Mouse (Mus musculus) lung, postnatal 0 days (tissue): ENCODE data around the gene Crtam. TPM values are rescaled to one million over a fixed set of nuclear protein-coding genes. Genes with fewer than 3 reads are reported as not detected.

ENCODE experiments used
- ATAC-seq: fragments of 200-750 bp; cut with Nextera tagmentation; 2 replicates; pipeline ENCODE4 v1.8.0; 2017; ENCODE audit warnings: moderate library complexity
- DNase-seq: peaks from one replicate; pipeline ENCODE4 v3.0.0-alpha.2; 2016; ENCODE audit warnings: low spot score
- H3K27ac ChIP-seq: fragments of 300-500 bp; sonication (generic); 2 replicates; pipeline ENCODE4 v1.5.1; 2014; ENCODE audit warnings: antibody characterized with exemption, mild to moderate bottlenecking, low read length, mixed read lengths
- H3K27me3 ChIP-seq: fragments of 300-500 bp; sonication (generic); replicated peaks from 2 replicates; pipeline ENCODE4 v1.6.1; 2014; ENCODE audit warnings: low read length, mixed read lengths; ENCODE audit not compliant: insufficient read depth
- H3K36me3 ChIP-seq: fragments of 300-500 bp; sonication (generic); 2 replicates; pipeline ENCODE4 v1.6.1; 2014; ENCODE audit warnings: low read length, mixed read lengths; ENCODE audit not compliant: insufficient read depth
- H3K4me1 ChIP-seq: fragments of 300-500 bp; sonication (generic); 2 replicates; pipeline ENCODE4 v1.6.1; 2014; ENCODE audit warnings: antibody characterized with exemption, low read depth, low read length, mixed read lengths; ENCODE audit not compliant: insufficient read depth
- H3K4me2 ChIP-seq: fragments of 300-500 bp; sonication (generic); replicated peaks from 2 replicates; pipeline ENCODE4 v1.6.1; 2014; ENCODE audit warnings: low read depth, mild to moderate bottlenecking, low read length, moderate library complexity, mixed read lengths
- H3K4me3 ChIP-seq: fragments of 300-500 bp; sonication (generic); 2 replicates; pipeline ENCODE4 v1.5.1; 2014; ENCODE audit warnings: low read depth, low read length
- H3K9ac ChIP-seq: fragments of 300-500 bp; sonication (generic); replicated peaks from 2 replicates; pipeline ENCODE4 v1.6.1; 2014; ENCODE audit warnings: low read depth, mild to moderate bottlenecking
- H3K9me3 ChIP-seq: fragments of 300-500 bp; sonication (generic); 2 replicates; pipeline ENCODE4 v1.6.1; 2016; ENCODE audit warnings: low read length, mixed read lengths
- CTCF ChIP-seq: IDR thresholded peaks from 2 replicates; pipeline ENCODE4 v1.5.1; 2016; ENCODE audit warnings: antibody characterized with exemption, mild to moderate bottlenecking
- EP300 ChIP-seq: IDR thresholded peaks from 2 replicates; pipeline ENCODE4 v1.6.1; 2016; ENCODE audit warnings: antibody characterized with exemption, mild to moderate bottlenecking, control low read depth
- whole genome bisulfite sequencing: fragments of 180-500 bp; shearing (Covaris S2); extraction: QIAGEN DNeasy Blood & Tissue Kit; methylation state at CpG from one replicate; pipeline ENCODE4 v1.1.7; 2014; 5-methylcytosine and 5-hydroxymethylcytosine counted together
- polyA plus RNA-seq: library from polyadenylated mRNA; unstranded; fragments of >200 nt; fragmentation: Nextera tagmentation; extraction: Ambion mirVana; gene quantifications from 2 replicates; pipeline ENCODE4 v1.2.1, GENCODE M21; 2015

Crtam gene
- polyA plus RNA-seq, 1 experiment from 2014 or later = 0.06 TPM

GRCm38 (mm10) chr9:41048820-41049219 is 44.4 kb upstream of the Crtam start:
- Histone ChIP-seq H3K9me3 (no peaks in the 10 kb centered on the region), H3K9ac (no peak overlapping the region), H3K4me1 (no peaks in the 10 kb centered on the region), H3K27me3 (no peaks in the 10 kb centered on the region), H3K4me3 (no peak overlapping the region), H3K4me2 (no peak overlapping the region), H3K27ac (no peak overlapping the region), H3K36me3 (no peaks in the 10 kb centered on the region)
- TF ChIP-seq CTCF = no peak
- TF ChIP-seq EP300 = no peak
- no peak for DNase-seq
- WGBS = 69% methylated on average over 3 of the region's 3 CpGs
- ATAC-seq = no peak

GRCm38 (mm10) chr9:41048216-41048615 is 43.8 kb upstream of the Crtam start:
- no peak overlapping the region for H3K4me2 ChIP-seq
- H3K9me3 ChIP-seq = no peaks in the 10 kb centered on the region
- no peaks in the 10 kb centered on the region for H3K4me1 ChIP-seq
- no peaks in the 10 kb centered on the region for H3K36me3 ChIP-seq
- WGBS = 92% methylated on average over 7 of the region's 7 CpGs
- H3K4me3 ChIP-seq = no peak overlapping the region
- no peaks in the 10 kb centered on the region for H3K27me3 ChIP-seq
- ATAC-seq (no peak), DNase-seq (no peak)
- TF ChIP-seq CTCF = no peak
- no peak for TF ChIP-seq EP300
- no peak overlapping the region for H3K9ac ChIP-seq
- H3K27ac ChIP-seq = no peak overlapping the region

GRCm38 (mm10) chr9:41047654-41048053 is 43.2 kb upstream of the Crtam start:
- ATAC-seq = no peak
- Histone ChIP-seq H3K4me2 (no peak overlapping the region), H3K4me1 (no peaks in the 10 kb centered on the region), H3K27ac (no peak overlapping the region), H3K27me3 (no peaks in the 10 kb centered on the region), H3K36me3 (no peaks in the 10 kb centered on the region), H3K9me3 (no peaks in the 10 kb centered on the region), H3K9ac (no peak overlapping the region), H3K4me3 (no peak overlapping the region)
- no peak for TF ChIP-seq EP300
- 79% methylated on average over 2 of the region's 2 CpGs for WGBS
- no peak for DNase-seq

- no peak overlapping the region for H3K9ac ChIP-seq
- H3K36me3 ChIP-seq = no peaks in the 10 kb centered on the region
- peak; percentile 80 for DNase-seq
- TF ChIP-seq CTCF (peak; percentile 95), EP300 (no peak)
- WGBS = 7% methylated on average over 3 of the region's 3 CpGs
- no peaks in the 10 kb centered on the region for H3K27me3 ChIP-seq
- no peaks in the 10 kb centered on the region for H3K4me1 ChIP-seq
- no peak overlapping the region for H3K4me2 ChIP-seq
- no peaks in the 10 kb centered on the region for H3K9me3 ChIP-seq
- no peak overlapping the region for H3K4me3 ChIP-seq
- ATAC-seq = no peak
- no peak overlapping the region for H3K27ac ChIP-seq
These were observed 40.2 kb upstream of the Crtam start for GRCm38 (mm10) chr9:41044626-41045025.

DNA sequence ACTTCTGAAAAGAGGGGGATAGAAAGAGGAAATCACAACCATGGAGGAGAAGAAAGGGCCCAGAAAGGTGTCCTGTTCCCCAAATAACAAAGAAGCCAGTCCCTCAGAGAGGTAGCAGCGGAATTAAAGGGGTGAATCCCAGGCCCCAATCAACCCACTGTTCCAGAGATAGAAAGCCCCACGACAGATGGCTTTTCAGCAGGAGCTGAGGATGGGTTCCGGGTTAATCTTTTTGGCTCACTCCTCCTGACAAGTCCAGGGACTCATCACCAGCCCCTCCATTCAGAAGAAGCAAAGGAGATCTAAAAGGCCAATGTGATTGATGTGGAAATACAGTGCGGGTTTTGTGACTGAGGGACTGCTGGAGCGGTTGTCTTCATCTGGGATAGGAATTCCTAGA is 39.2 kb upstream of the Crtam start:
- no peaks in the 10 kb centered on the region for H3K9me3 ChIP-seq
- TF ChIP-seq CTCF = no peak
- TF ChIP-seq EP300 = no peak
- no peak for ATAC-seq
- H3K9ac ChIP-seq = no peak overlapping the region
- H3K27me3 ChIP-seq = no peaks in the 10 kb centered on the region
- no peak overlapping the region for H3K27ac ChIP-seq
- 87% methylated on average over 5 of the region's 5 CpGs for WGBS
- H3K4me2 ChIP-seq = no peak overlapping the region
- no peaks in the 10 kb centered on the region for H3K36me3 ChIP-seq
- H3K4me3 ChIP-seq = no peak overlapping the region
- no peaks in the 10 kb centered on the region for H3K4me1 ChIP-seq
- no peak for DNase-seq

DNA sequence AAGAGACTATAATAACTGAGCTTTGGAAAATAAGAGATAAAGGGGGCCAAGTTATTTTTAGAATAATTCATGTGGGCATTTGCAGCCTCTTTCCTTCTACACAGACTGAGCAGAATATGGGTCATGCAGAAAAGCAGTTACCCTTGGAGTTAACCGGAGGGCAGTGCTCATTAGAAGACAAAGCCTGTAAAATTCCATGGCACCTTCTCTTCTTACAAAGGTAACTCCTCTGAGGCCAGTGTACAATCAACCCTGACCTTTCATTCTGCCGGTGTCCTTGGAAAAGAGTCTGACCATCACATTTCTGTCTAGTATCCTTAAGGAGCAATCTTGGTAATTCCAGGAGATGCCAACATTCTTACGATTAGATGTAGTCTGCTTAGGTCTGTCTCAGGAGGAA is 37.0 kb upstream of the Crtam start:
- Histone ChIP-seq H3K4me3 (no peak overlapping the region), H3K9ac (no peak overlapping the region), H3K9me3 (no peaks in the 10 kb centered on the region), H3K4me2 (no peak overlapping the region), H3K36me3 (no peaks in the 10 kb centered on the region), H3K27ac (no peak overlapping the region), H3K4me1 (no peaks in the 10 kb centered on the region), H3K27me3 (no peaks in the 10 kb centered on the region)
- ATAC-seq = no peak
- TF ChIP-seq CTCF = no peak
- no peak for TF ChIP-seq EP300
- DNase-seq = no peak
- WGBS = 79% methylated on average over 3 of the region's 3 CpGs

DNA sequence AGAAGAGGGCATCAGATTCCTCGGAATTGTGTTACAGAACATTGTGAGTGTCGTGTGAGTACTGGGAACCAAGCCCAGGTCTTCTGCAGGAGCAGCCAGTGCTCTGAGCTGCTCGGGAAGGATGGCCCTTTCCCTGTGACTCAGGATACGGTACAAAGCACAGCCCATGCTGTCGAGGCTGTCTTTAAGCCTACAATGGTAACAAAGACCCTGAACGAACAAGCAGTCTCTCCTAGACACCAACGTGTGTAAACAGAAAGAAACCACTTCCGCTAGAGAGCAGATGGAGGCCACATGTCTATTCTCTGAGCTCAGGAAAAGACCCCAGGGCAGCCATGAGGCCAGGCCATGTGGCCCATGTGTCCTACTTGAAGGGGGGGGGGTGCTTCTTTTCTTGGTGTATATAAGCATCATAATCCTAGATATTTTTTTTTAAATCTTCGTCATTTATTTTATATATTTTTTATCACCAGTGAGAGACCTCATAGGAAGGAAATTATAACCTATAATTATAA is 33.8 kb upstream of the Crtam start:
- H3K4me3 ChIP-seq = no peak overlapping the region
- 44% methylated on average over 9 of the region's 9 CpGs for WGBS
- no peak for ATAC-seq
- no peaks in the 10 kb centered on the region for H3K27me3 ChIP-seq
- H3K27ac ChIP-seq = no peak overlapping the region
- no peak for DNase-seq
- TF ChIP-seq EP300 (no peak), CTCF (no peak)
- no peak overlapping the region for H3K9ac ChIP-seq
- H3K4me1 ChIP-seq = no peaks in the 10 kb centered on the region
- no peaks in the 10 kb centered on the region for H3K36me3 ChIP-seq
- no peak overlapping the region for H3K4me2 ChIP-seq
- H3K9me3 ChIP-seq = no peaks in the 10 kb centered on the region
